Mouse (Mus musculus) neural tube, embryonic 10.5 days (tissue): ENCODE measurements around the gene Gm15093.
"Not testable (repeated sequence)": the region's sequence is repeated elsewhere in the genome, so short reads cannot be mapped to it uniquely, and the experiment has no call there.

Experiments used
- DNase-seq: peaks from one replicate; pipeline ENCODE4 v3.0.0-alpha.2; 2017; ENCODE audit warnings: low spot score; ENCODE audit errors: extremely low spot score

Gene Gm15093

GRCm38 (mm10) chrX:149272077-149272476 lies at the start of gene Gm15093:
Gene Gm15093 (plus strand): TSS chrX:149272377.
- not testable (repeated sequence) for DNase-seq
